Mouse (Mus musculus) liver, embryonic 14.5 days (tissue): ENCODE measurements at regions not wholly inside any gene's neighbourhood (a gene's known extent, or its start where the extent isn't known, plus 50 kb on each side); places are given as distances from the start of the nearest gene placed in this dataset.

Experiments used
- ATAC-seq: fragments of 200-750 bp; cut with Nextera tagmentation; 2 replicates; pipeline ENCODE4 v1.8.0; 2017; ENCODE audit warnings: moderate number of reproducible peaks, mild to moderate bottlenecking, moderate library complexity; ENCODE audit not compliant: insufficient read depth
- DNase-seq, 3 experiments: peaks; one replicate each; pipeline ENCODE4 v3.0.0-alpha.2; 2012 to 2013; ENCODE audit warnings: low read depth in 3 of 3, low spot score in 3 of 3
- H3K27ac ChIP-seq: fragments of 300-500 bp; sonication (generic); 2 replicates; pipeline ENCODE4 v1.5.1; 2014; ENCODE audit warnings: moderate library complexity, mild to moderate bottlenecking, control low read depth, inconsistent platforms
- H3K27me3 ChIP-seq: fragments of 300-500 bp; sonication (generic); 2 replicates; pipeline ENCODE4 v1.6.1; 2014; ENCODE audit warnings: mild to moderate bottlenecking, low read length, moderate library complexity; ENCODE audit not compliant: control insufficient read depth, insufficient read depth
- H3K36me3 ChIP-seq: fragments of 300-500 bp; sonication (generic); replicated peaks from 2 replicates; pipeline ENCODE4 v1.6.1; 2014; ENCODE audit warnings: low read depth; ENCODE audit not compliant: control insufficient read depth, insufficient read depth
- H3K4me1 ChIP-seq, 2 experiments: fragments of 200-500 bp in 1 of 2; fragments of 300-500 bp in 1 of 2; sonication (generic) in 1 of 2; replicated peaks; 2 replicates each; pipeline ENCODE4 v1.6.1; 2012 to 2014; ENCODE audit warnings: antibody characterized with exemption in 1 of 2, inconsistent platforms in 1 of 2, low read length in 1 of 2; ENCODE audit not compliant: control insufficient read depth in 2 of 2, insufficient read depth in 2 of 2
- H3K4me2 ChIP-seq: fragments of 300-500 bp; sonication (generic); 2 replicates; pipeline ENCODE4 v1.6.1; 2014; ENCODE audit warnings: low read depth, mild to moderate bottlenecking, control low read depth, moderate library complexity
- H3K4me3 ChIP-seq, 2 experiments: fragments of 200-500 bp in 1 of 2; fragments of 300-500 bp in 1 of 2; sonication (generic) in 1 of 2; 2 replicates each; pipeline ENCODE4 v1.5.1; 2012 to 2014; ENCODE audit warnings: low read depth in 2 of 2, low read length in 2 of 2, mild to moderate bottlenecking in 2 of 2, control low read depth in 1 of 2, inconsistent platforms in 1 of 2, moderate library complexity in 1 of 2; ENCODE audit not compliant: insufficient read depth in 1 of 2
- H3K9ac ChIP-seq: fragments of 300-500 bp; sonication (generic); replicated peaks from 2 replicates; pipeline ENCODE4 v1.6.1; 2014; ENCODE audit warnings: mild to moderate bottlenecking, control low read depth, moderate library complexity
- H3K9me3 ChIP-seq: fragments of 300-500 bp; sonication (generic); 2 replicates; pipeline ENCODE4 v1.6.1; 2016; ENCODE audit warnings: low read length, mixed read lengths; ENCODE audit not compliant: control insufficient read depth
- CTCF ChIP-seq: IDR thresholded peaks from 2 replicates; pipeline ENCODE4 v1.5.1; 2016; ENCODE audit warnings: antibody characterized with exemption, low read depth, control low read depth
- EP300 ChIP-seq: IDR thresholded peaks from 2 replicates; pipeline ENCODE4 v1.6.1; 2016; ENCODE audit warnings: antibody characterized with exemption, low read depth
- WGBS: fragments of 180-500 bp; shearing (Covaris S2); extraction: QIAGEN DNeasy Blood & Tissue Kit; methylation state at CpG from one replicate; pipeline ENCODE4 v1.1.7; 2014; ENCODE audit not compliant: insufficient replicate concordance; 5-methylcytosine and 5-hydroxymethylcytosine counted together

- no peak for DNase-seq
- no peak overlapping the region for H3K4me3 ChIP-seq
Observed at GRCm38 (mm10) chr3:45649361-45649760, 271.2 kb downstream of the Pcdh10 start.

GRCm38 (mm10) chr3:45657023-45657422, 278.8 kb downstream of the Pcdh10 start:
- H3K27ac ChIP-seq: no peak overlapping the region
- no peaks in the 10 kb centered on the region for H3K27me3 ChIP-seq
- 70% methylated on average over 5 of the region's 5 CpGs for WGBS
- H3K36me3 ChIP-seq: no peaks in the 10 kb centered on the region
- no peak for TF ChIP-seq EP300
- no peak for TF ChIP-seq CTCF
- H3K9me3 ChIP-seq: no peaks in the 10 kb centered on the region
- H3K9ac ChIP-seq: no peak overlapping the region
- DNase-seq (no peak), ATAC-seq (no peak)
- H3K4me3 ChIP-seq: no peak overlapping the region
- no peaks in the 10 kb centered on the region for H3K4me1 ChIP-seq
- H3K4me2 ChIP-seq: no peak overlapping the region

More at GRCm38 (mm10) chr3:45649361-45649760, 271.2 kb downstream of the Pcdh10 start:
- Histone ChIP-seq H3K36me3 (no peaks in the 10 kb centered on the region), H3K4me2 (no peak overlapping the region), H3K27ac (no peak overlapping the region), H3K9ac (no peak overlapping the region), H3K27me3 (no peaks in the 10 kb centered on the region), H3K4me1 (no peaks in the 10 kb centered on the region), H3K9me3 (no peaks in the 10 kb centered on the region)
- no peak for ATAC-seq
- no peak for TF ChIP-seq CTCF
- TF ChIP-seq EP300: no peak

- DNase-seq: no peak
- no peaks in the 10 kb centered on the region for H3K36me3 ChIP-seq
- no peak overlapping the region for H3K27ac ChIP-seq
- 49% methylated on average over 2 of the region's 2 CpGs for WGBS
- H3K9me3 ChIP-seq: no peaks in the 10 kb centered on the region
- no peak overlapping the region for H3K4me2 ChIP-seq
- TF ChIP-seq EP300: no peak
- TF ChIP-seq CTCF: no peak
- H3K4me3 ChIP-seq: no peak overlapping the region
- no peaks in the 10 kb centered on the region for H3K27me3 ChIP-seq
- no peak for ATAC-seq
- H3K4me1 ChIP-seq: no peaks in the 10 kb centered on the region
- no peak overlapping the region for H3K9ac ChIP-seq
Observed at GRCm38 (mm10) chr3:45658093-45658776, 280.0 kb downstream of the Pcdh10 start.

GRCm38 (mm10) chr3:45659052-45659451, 280.9 kb downstream of the Pcdh10 start:
- Histone ChIP-seq H3K27me3 (no peaks in the 10 kb centered on the region), H3K4me1 (no peaks in the 10 kb centered on the region), H3K4me3 (no peak overlapping the region), H3K4me2 (no peak overlapping the region), H3K36me3 (no peaks in the 10 kb centered on the region), H3K9ac (no peak overlapping the region), H3K27ac (no peak overlapping the region), H3K9me3 (no peaks in the 10 kb centered on the region)
- DNase-seq (no peak), ATAC-seq (no peak)
- WGBS: 61% methylated on average over 1 of the region's 1 CpGs
- TF ChIP-seq EP300 (no peak), CTCF (no peak)

- no peak overlapping the region for H3K4me2 ChIP-seq
- no peak for DNase-seq
- no peaks in the 10 kb centered on the region for H3K9me3 ChIP-seq
- H3K9ac ChIP-seq: no peak overlapping the region
- H3K27me3 ChIP-seq: no peaks in the 10 kb centered on the region
- H3K4me1 ChIP-seq: no peaks in the 10 kb centered on the region
- H3K36me3 ChIP-seq: no peaks in the 10 kb centered on the region
- no peak for ATAC-seq
- H3K27ac ChIP-seq: no peak overlapping the region
- no peak for TF ChIP-seq CTCF
- TF ChIP-seq EP300: no peak
- no peak overlapping the region for H3K4me3 ChIP-seq
Observed at GRCm38 (mm10) chr3:45670434-45670833, 292.2 kb downstream of the Pcdh10 start.

GRCm38 (mm10) chr3:45677672-45678071, 299.5 kb downstream of the Pcdh10 start:
- DNase-seq (no peak), ATAC-seq (no peak)
- Histone ChIP-seq H3K36me3 (no peaks in the 10 kb centered on the region), H3K9me3 (no peaks in the 10 kb centered on the region), H3K4me2 (no peak overlapping the region), H3K27ac (no peak overlapping the region), H3K9ac (no peak overlapping the region), H3K27me3 (no peaks in the 10 kb centered on the region), H3K4me3 (no peak overlapping the region), H3K4me1 (no peaks in the 10 kb centered on the region)
- 65% methylated on average over 6 of the region's 6 CpGs for WGBS
- no peak for TF ChIP-seq EP300
- TF ChIP-seq CTCF: no peak
